Mouse (Mus musculus) hindbrain, embryonic 10.5 days (tissue): ENCODE data around the gene E430018J23Rik. TPM values are rescaled to one million over a fixed set of nuclear protein-coding genes. Genes with fewer than 3 reads are reported as not detected.
"Not testable (repeated sequence)": the region's sequence is repeated elsewhere in the genome, so short reads cannot be mapped to it uniquely, and the experiment has no call there.

ENCODE experiments used
- DNase-seq: peaks from one replicate; pipeline ENCODE4 v3.0.0-alpha.2; 2017; ENCODE audit warnings: low spot score
- H3K27ac ChIP-seq: fragments of 300-500 bp; sonication (generic); 2 replicates; pipeline ENCODE4 v1.5.1; 2016; ENCODE audit warnings: mild to moderate bottlenecking, moderate library complexity
- H3K27me3 ChIP-seq: fragments of 300-500 bp; sonication (generic); 2 replicates; pipeline ENCODE4 v1.6.1; 2016; ENCODE audit warnings: mild to moderate bottlenecking; ENCODE audit not compliant: poor library complexity, insufficient read depth, severe bottlenecking
- H3K36me3 ChIP-seq: fragments of 300-500 bp; sonication (generic); 2 replicates; pipeline ENCODE4 v1.6.1; 2016; ENCODE audit warnings: mild to moderate bottlenecking, moderate library complexity
- H3K4me1 ChIP-seq: fragments of 300-500 bp; sonication (generic); replicated peaks from 2 replicates; pipeline ENCODE4 v1.6.1; 2016; ENCODE audit warnings: mild to moderate bottlenecking
- H3K4me3 ChIP-seq: fragments of 300-500 bp; sonication (generic); 2 replicates; pipeline ENCODE4 v1.5.1; 2016; ENCODE audit warnings: mild to moderate bottlenecking, moderate library complexity
- H3K9me3 ChIP-seq: fragments of 300-500 bp; sonication (generic); 2 replicates; pipeline ENCODE4 v1.6.1; 2016; ENCODE audit warnings: mild to moderate bottlenecking, moderate library complexity
- WGBS: fragments of 180-500 bp; shearing (Covaris S2); methylation state at CpG from one replicate; pipeline ENCODE4 v1.1.7; 2016; 5-methylcytosine and 5-hydroxymethylcytosine counted together
- polyA plus RNA-seq: library from polyadenylated mRNA; unstranded; fragments of >200 nt; fragmentation: Nextera tagmentation; extraction: Ambion mirVana; gene quantifications from 2 replicates; pipeline ENCODE4 v1.2.1, GENCODE M21; 2016

The E430018J23Rik gene
- polyA plus RNA-seq, 1 experiment from 2014 or later = 6.7 TPM

DNA sequence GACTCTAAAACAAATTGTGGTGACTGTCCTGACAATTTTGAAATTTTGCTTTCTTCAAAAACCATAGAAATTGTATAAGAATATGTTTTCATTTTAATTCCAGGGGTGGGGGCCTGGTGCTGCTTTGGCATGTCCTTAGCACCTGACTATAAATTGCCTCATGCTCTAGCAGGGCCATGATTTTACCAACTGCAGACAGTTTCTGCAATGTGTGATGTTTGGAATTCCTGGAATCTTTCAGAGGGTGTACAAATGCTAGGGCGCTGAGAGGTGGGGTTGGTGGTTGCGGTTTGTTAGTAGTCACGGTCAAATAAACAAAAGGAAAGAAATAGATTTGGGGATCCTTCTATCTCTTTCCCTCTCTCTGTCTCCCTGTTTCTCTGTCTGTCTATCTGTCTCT lies 27.2 kb downstream of the E430018J23Rik start:
- Histone ChIP-seq H3K36me3 (no peaks in the 10 kb centered on the region), H3K27me3 (peaks cover 32% of the 10 kb centered on the region), H3K4me1 (peaks cover 17% of the 10 kb centered on the region), H3K9me3 (no peaks in the 10 kb centered on the region), H3K27ac (no peak overlapping the region), H3K4me3 (no peak overlapping the region)
- DNase-seq = no peak
- WGBS = 87% methylated on average over 3 of the region's 3 CpGs

DNA sequence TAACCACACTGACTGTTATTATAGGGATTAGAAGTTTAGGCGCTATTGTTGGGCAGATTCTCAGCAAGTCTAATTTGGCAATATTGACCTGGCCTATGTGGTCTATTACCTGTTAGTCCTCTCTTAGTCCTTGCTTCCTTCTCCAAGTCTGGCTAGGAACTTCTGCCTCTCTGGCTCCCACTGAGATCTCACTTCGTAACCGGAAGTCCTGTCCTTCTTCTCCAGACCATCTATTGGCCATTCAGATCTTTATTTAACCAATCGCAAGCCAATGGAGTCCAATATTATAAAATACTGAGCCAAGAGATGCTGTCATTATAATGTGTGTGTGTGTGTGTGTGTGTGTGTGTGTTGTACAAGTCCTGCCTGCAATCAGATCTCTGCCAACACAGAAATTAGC lies 29.3 kb downstream of the E430018J23Rik start:
- 49% methylated on average over 4 of the region's 4 CpGs for WGBS
- Histone ChIP-seq H3K4me1 (peaks cover 17% of the 10 kb centered on the region), H3K27me3 (peaks cover 33% of the 10 kb centered on the region), H3K9me3 (no peaks in the 10 kb centered on the region), H3K36me3 (no peaks in the 10 kb centered on the region), H3K27ac (no peak overlapping the region), H3K4me3 (peak overlapping the region; percentile 56)
- DNase-seq = no peak

DNA sequence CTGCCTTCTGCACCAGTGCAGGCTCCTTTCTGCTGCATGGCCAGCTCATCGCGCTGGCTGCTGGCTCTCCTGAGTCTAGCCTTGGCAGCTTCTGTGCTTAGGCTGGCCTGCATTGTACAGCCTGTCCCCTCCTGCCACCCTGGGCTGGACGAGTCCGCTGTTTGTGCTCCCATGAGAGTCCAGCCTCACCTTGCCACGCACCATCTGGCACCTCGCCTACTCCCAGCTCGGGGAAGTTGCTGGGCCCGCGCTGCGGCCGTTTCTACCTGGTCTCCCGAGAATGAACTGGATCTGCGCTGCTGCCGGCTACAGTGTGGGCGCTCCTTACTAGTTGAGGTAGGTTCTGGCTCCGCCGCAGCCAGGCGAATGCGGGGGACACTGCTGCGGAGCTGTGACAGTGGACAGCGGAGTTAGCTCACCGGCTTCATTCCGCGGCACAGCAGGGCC lies 29.9 kb downstream of the E430018J23Rik start:
- Histone ChIP-seq H3K27ac (peak overlapping the region; percentile 47), H3K9me3 (no peaks in the 10 kb centered on the region), H3K36me3 (no peaks in the 10 kb centered on the region), H3K27me3 (peaks cover 33% of the 10 kb centered on the region), H3K4me1 (peaks cover 17% of the 10 kb centered on the region), H3K4me3 (peak overlapping the region; percentile 56)
- DNase-seq = peak; percentile 57
- WGBS = 1% methylated on average over 24 of the region's 24 CpGs

DNA sequence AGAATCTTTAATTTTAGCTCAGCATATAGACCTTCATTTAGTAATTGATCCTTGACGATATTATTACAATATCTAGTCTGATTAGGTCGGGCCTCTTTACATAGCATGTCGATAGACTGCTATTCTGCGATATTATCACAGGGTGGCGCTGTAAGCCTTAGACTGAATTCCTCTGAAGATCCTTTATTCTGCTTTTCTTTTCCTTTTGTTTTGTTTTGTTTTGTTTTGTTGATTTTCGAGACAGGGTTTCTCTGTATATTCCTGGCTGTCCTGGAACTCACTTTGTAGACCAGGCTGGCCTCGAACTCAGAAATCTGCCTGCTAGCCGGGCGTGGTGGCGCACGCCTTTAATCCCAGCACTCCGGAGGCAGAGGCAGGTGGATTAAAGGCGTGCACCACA lies 31.0 kb downstream of the E430018J23Rik start:
- 28% methylated on average over 13 of the region's 13 CpGs for WGBS
- peaks cover 33% of the 10 kb centered on the region for H3K27me3 ChIP-seq

DNA sequence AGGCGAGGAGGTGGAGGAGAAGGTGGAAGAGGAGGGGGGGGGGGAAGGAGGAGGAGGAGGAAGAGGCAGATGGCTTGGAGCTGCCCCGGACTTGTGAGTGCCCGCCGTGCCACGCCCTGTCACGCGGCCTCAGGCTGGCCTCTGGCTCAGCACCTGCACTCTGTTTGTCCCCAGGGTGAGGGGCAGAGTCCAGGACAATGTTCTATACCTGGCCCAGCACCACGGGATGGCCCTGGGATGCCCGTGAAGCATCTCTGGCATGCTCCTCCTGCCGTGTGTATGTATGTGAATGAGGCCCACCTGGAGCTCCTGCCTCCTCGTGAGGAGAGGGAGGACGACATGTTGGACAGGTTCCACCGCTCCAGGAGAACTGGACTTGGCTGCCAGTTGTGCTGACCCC lies 32.0 kb downstream of the E430018J23Rik start:
- no peaks in the 10 kb centered on the region for H3K36me3 ChIP-seq
- no peak for DNase-seq
- peaks cover 17% of the 10 kb centered on the region for H3K4me1 ChIP-seq
- 58% methylated on average over 13 of the region's 13 CpGs for whole genome bisulfite sequencing
- no peak overlapping the region for H3K27ac ChIP-seq
- peaks cover 33% of the 10 kb centered on the region for H3K27me3 ChIP-seq
- no peaks in the 10 kb centered on the region for H3K9me3 ChIP-seq
- no peak overlapping the region for H3K4me3 ChIP-seq

More for the DNA sequence above, 31.0 kb downstream of the E430018J23Rik start:
- not testable (repeated sequence) for H3K27ac ChIP-seq, H3K36me3 ChIP-seq, H3K9me3 ChIP-seq
- peak; percentile 20 for DNase-seq
- Histone ChIP-seq H3K4me1 (peaks cover 17% of the 10 kb centered on the region), H3K4me3 (peak overlapping the region; percentile 26)

DNA sequence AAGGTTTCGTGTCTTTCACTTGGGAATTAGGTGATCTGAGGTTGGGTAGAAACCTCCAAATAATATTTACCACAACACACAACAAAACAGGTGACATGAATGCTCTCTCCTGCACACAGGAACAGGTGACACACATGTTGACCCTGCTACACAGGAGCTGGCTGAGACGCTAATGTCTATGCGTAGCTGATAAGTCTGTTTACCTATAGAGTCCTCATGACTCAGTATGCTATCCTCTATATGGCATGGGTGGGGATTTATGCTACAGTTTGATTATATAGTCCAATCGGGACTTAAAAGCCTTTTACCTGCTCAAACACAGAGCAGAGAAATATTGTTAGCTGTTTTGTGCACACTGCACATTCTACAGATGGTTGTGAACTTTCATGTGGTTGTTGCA lies 33.2 kb downstream of the E430018J23Rik start:
- peaks cover 29% of the 10 kb centered on the region for H3K27me3 ChIP-seq
- peaks cover 17% of the 10 kb centered on the region for H3K4me1 ChIP-seq
- H3K4me3 ChIP-seq = no peak overlapping the region
- no peaks in the 10 kb centered on the region for H3K9me3 ChIP-seq
- WGBS = 80% methylated on average over 4 of the region's 4 CpGs
- H3K27ac ChIP-seq = no peak overlapping the region
- H3K36me3 ChIP-seq = no peaks in the 10 kb centered on the region
- no peak for DNase-seq

DNA sequence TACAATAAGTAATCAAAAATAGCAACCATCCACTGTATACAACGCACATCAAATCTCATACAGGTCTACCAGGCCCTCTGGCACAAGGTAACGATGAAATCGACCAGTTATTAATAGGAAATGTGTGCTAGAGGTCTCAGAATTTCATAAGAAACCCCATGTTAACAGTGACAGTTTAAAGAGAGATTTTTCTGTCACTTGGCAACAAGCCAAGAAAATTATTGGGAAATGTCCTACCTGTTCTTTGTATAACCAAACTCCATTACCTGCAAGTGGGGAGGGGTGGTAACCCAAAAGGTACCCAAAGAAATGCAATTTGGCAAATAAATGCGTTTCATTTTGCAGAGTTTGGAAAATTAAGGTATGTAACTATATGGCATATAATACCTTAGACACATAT lies 35.0 kb downstream of the E430018J23Rik start:
- 75% methylated on average over 4 of the region's 4 CpGs for WGBS
- H3K4me1 ChIP-seq = peaks cover 6% of the 10 kb centered on the region
- no peak overlapping the region for H3K4me3 ChIP-seq
- no peak for DNase-seq
- H3K27me3 ChIP-seq = peaks cover 14% of the 10 kb centered on the region
- H3K36me3 ChIP-seq = no peaks in the 10 kb centered on the region
- H3K27ac ChIP-seq = no peak overlapping the region
- H3K9me3 ChIP-seq = no peaks in the 10 kb centered on the region

DNA sequence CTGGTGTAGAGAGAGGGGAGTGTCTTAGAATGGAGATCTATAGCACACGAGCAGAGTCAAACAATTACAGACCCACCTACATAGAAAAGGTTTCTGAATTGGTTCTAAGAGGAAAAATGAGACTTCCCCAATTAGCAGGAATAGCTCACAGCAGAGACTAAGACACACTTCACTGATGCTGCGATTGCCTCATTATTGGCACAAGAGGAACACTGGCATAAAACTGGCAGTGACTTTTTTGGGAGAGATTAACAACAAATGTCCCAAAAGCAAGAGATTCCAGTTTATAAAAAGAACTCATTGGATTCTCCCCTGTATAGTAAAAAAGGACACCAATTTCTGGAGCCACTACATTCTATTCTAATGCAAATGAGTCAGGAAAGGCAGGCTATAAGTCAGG lies 35.6 kb downstream of the E430018J23Rik start:
- H3K4me1 ChIP-seq = 0 out of 2 replicates have a peak, but pooled peaks cover 3% of the 10 kb centered on the region
- no peaks in the 10 kb centered on the region for H3K9me3 ChIP-seq
- H3K27ac ChIP-seq = no peak overlapping the region
- peaks cover 8% of the 10 kb centered on the region for H3K27me3 ChIP-seq
- 78% methylated on average over 2 of the region's 2 CpGs for WGBS
- no peak for DNase-seq
- H3K36me3 ChIP-seq = no peaks in the 10 kb centered on the region
- H3K4me3 ChIP-seq = no peak overlapping the region

DNA sequence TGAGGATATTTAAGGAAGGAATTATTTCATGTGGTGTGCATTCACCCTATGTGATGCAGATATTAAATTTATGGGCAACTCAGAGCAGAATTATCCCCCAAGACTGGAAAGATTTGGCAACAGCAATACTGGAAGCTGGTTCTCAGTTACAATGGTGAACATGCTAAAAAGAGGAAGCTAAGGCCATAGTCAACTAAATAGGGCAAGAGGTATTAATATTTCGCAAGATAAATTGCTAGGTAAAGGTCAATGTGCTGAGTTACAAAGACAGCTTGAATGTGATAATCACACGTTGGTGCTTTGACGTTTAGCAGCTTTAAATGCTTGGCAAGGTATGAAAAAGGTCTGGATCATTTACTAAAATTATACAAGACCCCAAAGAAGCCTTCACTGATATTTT lies 37.6 kb downstream of the E430018J23Rik start:
- Histone ChIP-seq H3K9me3 (no peaks in the 10 kb centered on the region), H3K27me3 (no peaks in the 10 kb centered on the region; the same call in 1 of the 2 replicates), H3K4me3 (no peak overlapping the region), H3K27ac (no peak overlapping the region), H3K36me3 (no peaks in the 10 kb centered on the region), H3K4me1 (no peaks in the 10 kb centered on the region)
- 75% methylated on average over 3 of the region's 3 CpGs for WGBS
- DNase-seq = no peak

DNA sequence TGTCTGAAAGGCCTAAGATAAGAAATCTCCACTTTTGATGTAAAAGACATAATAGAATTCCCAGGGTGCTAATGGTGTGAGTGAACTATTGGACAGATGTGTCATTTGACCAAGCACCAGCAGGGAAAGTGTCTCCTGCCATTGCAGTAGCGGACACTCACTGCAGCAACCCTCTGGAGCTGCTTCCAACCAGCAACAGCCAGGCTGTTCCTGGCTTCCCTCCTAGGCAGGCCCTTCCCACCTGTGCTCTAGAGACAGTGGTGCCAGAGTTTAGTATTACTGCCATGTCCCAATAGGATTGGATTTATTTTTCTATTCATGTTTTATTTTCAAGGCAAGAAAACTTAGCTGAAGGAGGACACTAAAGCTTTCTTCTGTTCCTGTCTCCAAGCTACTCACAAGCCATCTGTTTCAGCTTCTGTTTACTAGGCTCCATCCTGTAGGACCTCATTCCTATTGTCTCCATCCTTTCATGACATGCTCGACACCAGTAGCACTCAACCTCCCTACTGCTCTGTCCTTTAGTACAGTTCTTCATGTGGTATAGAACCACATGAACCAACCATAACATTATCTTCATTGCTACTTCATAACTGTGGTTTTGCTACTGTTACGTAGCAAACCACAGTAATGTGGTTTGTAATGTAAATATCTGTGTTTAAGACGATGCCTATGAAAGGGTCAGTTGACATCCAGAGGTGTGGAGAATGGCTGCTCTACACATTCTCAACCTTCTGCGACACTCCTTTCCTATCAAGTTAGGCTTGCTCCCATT lies 42.0 kb downstream of the E430018J23Rik start:
- H3K36me3 ChIP-seq = no peaks in the 10 kb centered on the region
- peaks cover 12% of the 10 kb centered on the region for H3K4me1 ChIP-seq
- no peaks in the 10 kb centered on the region for H3K9me3 ChIP-seq
- 86% methylated on average over 5 of the region's 5 CpGs for WGBS
- no peak overlapping the region for H3K27ac ChIP-seq
- H3K4me3 ChIP-seq = no peak overlapping the region
- H3K27me3 ChIP-seq = no peaks in the 10 kb centered on the region; the same call in 1 of the 2 replicates
- no peak for DNase-seq

DNA sequence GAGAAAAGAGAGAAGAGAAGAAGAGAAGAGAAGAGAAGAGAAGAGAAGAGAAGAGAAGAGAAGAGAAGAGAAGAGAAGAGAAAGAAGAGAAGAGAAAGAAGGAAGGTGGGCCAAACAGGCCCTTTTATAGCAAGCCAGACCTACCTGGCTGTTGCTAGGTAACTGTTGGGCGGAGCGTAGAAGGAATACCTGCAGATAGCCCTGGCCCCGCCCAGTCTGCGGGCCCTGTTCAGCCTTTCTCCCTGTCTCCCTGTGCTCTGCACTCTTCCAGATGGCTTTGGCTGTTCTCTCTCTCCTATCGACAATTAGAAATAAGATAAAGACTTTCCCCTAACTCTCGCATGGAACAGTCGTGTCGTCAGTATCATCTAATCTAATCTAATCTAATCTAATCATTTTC lies 46.8 kb downstream of the E430018J23Rik start:
- 16% methylated on average over 8 of the region's 8 CpGs for WGBS
- H3K4me1 ChIP-seq = peaks cover 39% of the 10 kb centered on the region

DNA sequence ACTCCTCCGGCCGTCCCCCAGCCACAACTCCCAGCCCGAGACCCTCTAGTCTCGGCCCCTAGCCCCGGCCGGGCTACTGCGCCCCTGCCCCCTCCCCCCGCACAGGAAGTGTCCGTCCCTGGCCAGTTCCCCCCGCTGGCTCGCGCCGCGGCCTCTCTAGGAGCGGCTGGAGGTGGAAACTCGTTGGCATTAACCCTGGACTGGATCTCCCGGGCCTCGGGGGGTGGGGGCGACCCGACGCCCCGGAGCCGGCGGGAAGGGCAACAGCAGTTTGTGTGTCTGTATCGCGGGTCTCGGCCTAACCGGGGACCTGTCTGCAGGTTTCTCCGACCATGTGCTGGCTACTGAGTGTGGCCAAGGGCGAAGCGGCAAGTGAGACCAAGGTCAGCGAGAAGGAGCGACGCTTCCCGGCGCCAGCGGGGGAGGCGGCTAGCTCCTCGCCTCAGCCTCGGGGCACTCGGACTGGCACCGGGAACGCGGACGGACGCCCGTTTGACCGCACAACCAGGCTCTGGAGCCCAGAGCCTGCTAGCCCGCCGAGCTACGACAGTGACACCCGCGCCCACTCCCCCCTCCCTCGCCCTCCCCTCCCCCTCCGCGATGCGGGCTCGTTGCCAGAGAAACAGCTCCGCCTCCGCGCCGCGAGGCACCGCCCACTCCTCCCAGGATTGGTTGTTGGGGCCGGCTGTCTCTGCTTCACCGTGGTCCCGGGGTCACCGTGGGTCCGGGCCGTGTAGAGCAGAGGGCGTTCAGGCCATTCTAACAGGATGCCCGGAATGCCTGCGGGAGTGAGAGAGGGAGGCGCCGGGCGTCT lies 47.7 kb downstream of the E430018J23Rik start, which contains the start of gene Zfp768:
Gene Zfp768, minus strand, starts transcription at position 78 of the 814 bp plus-strand sequence.
- no peaks in the 10 kb centered on the region; the same call in 1 of the 2 replicates for H3K27me3 ChIP-seq
- H3K27ac ChIP-seq = peak within 1 kb of the TSS; percentile 97
- peak within 1 kb of the TSS; percentile 93 for H3K4me3 ChIP-seq
- no peaks in the 10 kb centered on the region for H3K9me3 ChIP-seq
- H3K36me3 ChIP-seq = peaks cover 36% of the 10 kb centered on the region
- WGBS = under 1% methylated on average over 75 of the region's 76 CpGs
- H3K4me1 ChIP-seq = peaks cover 39% of the 10 kb centered on the region
- peak; percentile 97 for DNase-seq

More for the DNA sequence above, 46.8 kb downstream of the E430018J23Rik start:
- Histone ChIP-seq H3K27ac (peak overlapping the region; percentile 97), H3K4me3 (peak overlapping the region; percentile 93), H3K36me3 (peaks cover 26% of the 10 kb centered on the region), H3K27me3 (no peaks in the 10 kb centered on the region; the same call in 1 of the 2 replicates), H3K9me3 (no peaks in the 10 kb centered on the region)
- DNase-seq = no peak

DNA sequence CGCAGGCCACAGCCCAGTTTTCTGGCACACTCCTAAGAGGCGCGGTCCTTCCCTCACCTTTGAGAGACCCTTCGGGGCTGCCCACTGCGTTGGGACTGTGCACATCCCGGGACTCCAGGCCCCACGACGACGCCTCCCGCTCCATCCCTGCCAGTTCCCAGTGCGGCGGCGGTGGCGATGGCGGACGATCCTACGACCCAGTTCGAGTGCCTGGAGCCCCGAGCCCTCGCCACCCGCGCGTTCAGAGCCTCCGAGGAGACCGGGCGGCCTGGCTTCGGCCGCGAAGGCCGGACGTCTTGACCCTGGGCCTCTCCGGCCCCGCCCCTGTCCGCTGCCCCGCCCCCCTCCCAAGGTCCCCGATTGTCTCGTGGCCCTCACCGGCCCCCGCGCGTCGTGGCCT lies 48.3 kb downstream of the E430018J23Rik start:
- WGBS = under 1% methylated on average over 42 of the region's 42 CpGs
- Histone ChIP-seq H3K4me3 (peak overlapping the region; percentile 93), H3K9me3 (no peaks in the 10 kb centered on the region), H3K27ac (peak overlapping the region; percentile 97), H3K27me3 (no peaks in the 10 kb centered on the region; the same call in 1 of the 2 replicates), H3K36me3 (peaks cover 39% of the 10 kb centered on the region), H3K4me1 (peaks cover 39% of the 10 kb centered on the region)
- DNase-seq = no peak
